Mouse (Mus musculus): Measurements from ENCODE around the gene Ggnbp2. TPM values are rescaled to one million over a fixed set of nuclear protein-coding genes. Genes with fewer than 3 reads are reported as not detected.
"Not testable (repeated sequence)": the region's sequence is repeated elsewhere in the genome, so short reads cannot be mapped to it uniquely, and the experiment has no call there.

Ggnbp2 gene
- polyA plus RNA-seq, 1 experiment from 2014 or later, result 68.4 TPM

DNA sequence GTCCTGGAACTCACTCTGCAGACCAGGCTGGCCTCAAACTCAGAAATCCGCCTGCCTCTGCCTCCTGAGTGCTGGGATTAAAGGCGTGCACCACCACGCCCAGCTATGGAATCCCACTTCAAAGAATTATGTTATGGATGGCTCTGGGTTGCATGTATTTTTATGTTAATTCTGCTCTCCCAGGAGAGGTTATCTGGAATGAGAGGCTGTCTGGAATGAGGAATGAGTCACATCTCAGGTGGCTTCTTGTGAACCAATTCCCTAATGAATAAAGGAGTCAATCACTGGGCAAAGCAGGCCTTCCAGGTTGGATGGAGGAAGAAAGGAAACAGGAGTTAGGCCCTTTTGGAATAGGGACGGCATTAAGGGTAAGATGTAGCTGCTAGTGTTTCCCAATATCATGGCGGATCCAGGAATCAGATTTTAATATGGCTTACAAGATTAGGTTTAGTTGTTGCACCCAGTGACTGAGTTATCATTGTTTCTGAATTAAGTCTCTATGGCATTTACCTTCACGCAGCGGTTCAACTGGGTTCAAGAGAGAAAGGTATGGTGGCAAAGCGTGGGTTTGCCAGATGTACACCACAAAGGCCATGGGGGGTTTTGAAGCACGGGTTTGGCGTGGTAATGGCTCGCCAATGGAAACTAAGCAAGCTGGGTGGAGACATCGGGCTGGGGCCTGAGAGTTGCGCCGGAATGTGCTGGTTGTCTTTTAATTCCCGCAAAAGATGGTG lies 23.7 kb downstream of the Ggnbp2 start:
- Histone ChIP-seq H3K4me3 (ENCODE audit: low read depth, low read length) (no peak overlapping the region), H3K9ac (ENCODE audit: low read depth, low read length) (no peak overlapping the region), H3K27ac (ENCODE audit: low read length) (no peak overlapping the region), H3K9me3 (replicated peaks; ENCODE audit: control insufficient read depth, low read length, poor library complexity, severe bottlenecking) (no peaks in the 10 kb centered on the region), H3K4me2 (ENCODE audit: low read length) (no peak overlapping the region), H3K36me3 (ENCODE audit: control insufficient read depth, insufficient read depth, low read length) (peaks cover 13% of the 10 kb centered on the region), H3K27me3 (ENCODE audit: control insufficient read depth, insufficient read depth, low read depth, low read length) (no peaks in the 10 kb centered on the region), H3K4me1 (ENCODE audit: control insufficient read depth, insufficient read depth, low read length) (no peaks in the 10 kb centered on the region)
- 95% methylated on average over 15 of the region's 15 CpGs for WGBS
- no peak for ATAC-seq

DNA sequence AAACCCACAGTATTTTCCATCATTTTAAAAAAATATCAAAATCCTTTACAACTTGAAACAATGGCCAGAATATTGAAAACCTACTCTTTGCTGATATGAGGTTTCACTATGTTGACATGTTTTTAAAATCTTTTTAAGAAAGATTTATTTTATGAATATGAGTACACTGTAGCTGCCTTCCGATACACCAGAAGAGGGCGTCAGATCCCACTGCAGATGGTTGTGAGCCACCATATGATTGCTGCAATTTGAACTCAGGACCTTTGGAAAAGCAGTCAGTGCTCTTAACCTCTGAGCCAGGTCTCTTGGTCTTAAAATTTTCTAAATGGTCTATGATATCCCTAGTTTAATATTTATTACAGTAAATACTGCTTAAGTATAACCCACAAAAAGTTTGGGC lies 31.3 kb downstream of the Ggnbp2 start:
- H3K36me3 ChIP-seq (ENCODE audit: control insufficient read depth, insufficient read depth, low read length), result peaks cover 18% of the 10 kb centered on the region
- H3K27me3 ChIP-seq (ENCODE audit: control insufficient read depth, insufficient read depth, low read depth, low read length), result no peaks in the 10 kb centered on the region
- H3K4me2 ChIP-seq (ENCODE audit: low read length), result no peak overlapping the region
- no peaks in the 10 kb centered on the region for H3K9me3 ChIP-seq (replicated peaks; ENCODE audit: control insufficient read depth, low read length, poor library complexity, severe bottlenecking)
- H3K9ac ChIP-seq (ENCODE audit: low read depth, low read length), result no peak overlapping the region
- no peaks in the 10 kb centered on the region for H3K4me1 ChIP-seq (ENCODE audit: control insufficient read depth, insufficient read depth, low read length)
- WGBS, result 91% methylated on average over 2 of the region's 2 CpGs
- ATAC-seq, result no peak
- no peak overlapping the region for H3K4me3 ChIP-seq (ENCODE audit: low read depth, low read length)
- no peak overlapping the region for H3K27ac ChIP-seq (ENCODE audit: low read length)

DNA sequence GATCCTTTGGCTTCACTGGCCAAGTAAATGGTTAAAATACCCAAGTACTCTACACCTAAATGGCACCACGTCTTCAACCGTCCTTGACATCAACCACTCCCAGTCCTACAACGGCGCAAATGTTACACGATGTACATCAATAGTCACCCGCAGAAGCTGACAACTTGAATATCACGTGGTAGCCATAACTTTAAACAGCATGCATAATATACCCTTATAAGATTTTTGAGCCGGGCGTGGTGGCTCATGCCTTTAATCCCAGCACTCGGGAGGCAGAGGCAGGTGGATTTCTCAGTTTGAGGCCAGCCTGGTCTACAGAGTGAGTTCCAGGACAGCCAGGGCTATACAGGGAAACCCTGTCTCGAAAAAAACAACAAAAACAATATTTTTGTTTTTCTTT lies 41.1 kb downstream of the Ggnbp2 start:
- H3K4me1 ChIP-seq (ENCODE audit: control insufficient read depth, insufficient read depth, low read length); H3K27me3 ChIP-seq (ENCODE audit: control insufficient read depth, insufficient read depth, low read depth, low read length); H3K9ac ChIP-seq (ENCODE audit: low read depth, low read length); H3K9me3 ChIP-seq (replicated peaks; ENCODE audit: control insufficient read depth, low read length, poor library complexity, severe bottlenecking); ATAC-seq: not testable (repeated sequence)
- peak overlapping the region; percentile 60 for H3K4me3 ChIP-seq (ENCODE audit: low read depth, low read length)
- 75% methylated on average over 11 of the region's 11 CpGs for WGBS
- peak overlapping the region; percentile 85 for H3K4me2 ChIP-seq (ENCODE audit: low read length)
- H3K27ac ChIP-seq (ENCODE audit: low read length), result peak overlapping the region; percentile 60; the same call in 1 of the 2 replicates
- peaks cover 11% of the 10 kb centered on the region for H3K36me3 ChIP-seq (ENCODE audit: control insufficient read depth, insufficient read depth, low read length)

DNA sequence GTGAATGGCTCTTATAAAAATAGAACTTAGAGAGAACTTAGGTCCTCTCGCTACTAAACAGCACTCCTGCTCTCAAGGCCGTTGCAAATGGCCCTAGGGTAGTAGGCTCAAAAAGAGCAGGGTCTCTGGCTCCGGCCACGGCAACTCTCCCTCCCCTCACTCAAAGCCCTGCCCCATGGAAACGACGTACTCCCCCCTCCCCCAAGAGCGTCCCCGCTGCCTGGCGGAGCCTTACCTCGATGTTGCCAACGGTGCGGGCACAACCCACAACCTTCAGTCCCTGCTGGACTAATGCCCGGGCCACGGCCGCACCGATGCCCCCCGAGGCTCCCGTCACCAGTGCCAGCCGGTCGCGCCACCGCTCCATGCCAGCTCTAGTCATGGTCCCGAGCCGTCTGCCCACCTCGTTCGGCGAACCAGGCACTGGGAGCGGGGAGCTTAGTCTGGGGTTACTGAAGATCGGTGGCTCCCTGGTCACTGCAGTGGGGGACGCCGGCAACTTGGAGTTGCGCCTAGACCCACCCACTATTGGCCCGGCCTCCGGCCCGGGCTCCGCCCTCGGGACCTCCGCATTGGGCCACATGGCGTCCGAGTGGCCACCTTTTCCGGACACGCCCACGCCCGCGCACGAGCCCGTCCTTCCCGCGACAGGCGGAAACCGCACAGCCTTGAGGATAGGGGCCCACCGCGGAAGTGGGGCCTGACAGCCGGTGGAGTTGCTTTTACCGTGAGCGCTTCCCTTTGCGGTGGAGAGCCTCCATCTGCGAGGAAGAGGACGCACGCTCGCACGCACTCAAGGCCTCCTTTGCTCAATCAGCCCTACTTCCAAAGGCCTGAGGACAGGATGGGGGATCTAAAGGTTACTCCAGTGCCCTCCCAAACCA lies 41.9 kb downstream of the Ggnbp2 start, which contains the start of gene Dhrs11:
Gene Dhrs11, minus strand, starts transcription at position 479 of the 884 bp plus-strand sequence.
- peak; percentile 90 for ATAC-seq
- no peaks in the 10 kb centered on the region for H3K27me3 ChIP-seq (ENCODE audit: control insufficient read depth, insufficient read depth, low read depth, low read length)
- under 1% methylated on average over 61 of the region's 62 CpGs for WGBS
- peaks cover 8% of the 10 kb centered on the region for H3K36me3 ChIP-seq (ENCODE audit: control insufficient read depth, insufficient read depth, low read length)
- peaks cover 5% of the 10 kb centered on the region for H3K4me1 ChIP-seq (ENCODE audit: control insufficient read depth, insufficient read depth, low read length)
- H3K4me3 ChIP-seq (ENCODE audit: low read depth, low read length), result peak within 1 kb of the TSS; percentile 60
- peak within 1 kb of the TSS; percentile 60 for H3K27ac ChIP-seq (ENCODE audit: low read length)
- peak within 1 kb of the TSS; percentile 85 for H3K4me2 ChIP-seq (ENCODE audit: low read length)
- H3K9me3 ChIP-seq (replicated peaks; ENCODE audit: control insufficient read depth, low read length, poor library complexity, severe bottlenecking), result no peaks in the 10 kb centered on the region
- peak within 1 kb of the TSS; percentile 77 for H3K9ac ChIP-seq (ENCODE audit: low read depth, low read length)

DNA sequence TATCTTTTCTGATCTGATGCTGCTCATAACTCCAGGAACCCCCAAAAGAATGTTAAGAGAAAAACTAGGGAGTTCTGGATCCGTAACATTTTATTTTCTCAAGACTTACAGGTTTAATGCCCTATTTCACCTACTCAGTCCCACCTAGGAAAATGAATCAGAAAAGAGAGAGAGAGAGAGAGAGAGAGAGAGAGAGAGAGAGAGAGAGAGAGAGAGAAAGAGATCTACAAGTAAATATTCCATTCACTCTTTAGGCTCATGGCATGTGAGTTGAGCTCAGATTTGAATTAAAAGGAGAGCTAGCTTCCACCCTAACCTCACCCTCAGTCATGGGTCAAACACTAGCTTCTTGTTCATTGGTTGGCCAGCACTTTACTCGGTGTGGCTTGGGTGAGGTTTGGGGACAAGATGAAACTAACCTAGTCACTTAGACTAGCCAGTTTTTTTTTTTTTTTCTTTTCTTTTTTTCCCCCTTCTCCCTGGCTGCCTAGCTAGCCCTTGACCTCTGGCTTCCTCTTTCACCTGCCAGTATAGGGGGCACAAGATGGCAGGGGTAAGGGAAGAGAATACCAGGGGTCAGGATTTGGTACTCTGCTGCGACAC lies 42.6 kb downstream of the Ggnbp2 start:
- H3K4me2 ChIP-seq (ENCODE audit: low read length), result peak overlapping the region; percentile 85
- H3K4me3 ChIP-seq (ENCODE audit: low read depth, low read length), result peak overlapping the region; percentile 60
- H3K4me1 ChIP-seq (ENCODE audit: control insufficient read depth, insufficient read depth, low read length), result peaks cover 5% of the 10 kb centered on the region
- no peak overlapping the region for H3K9ac ChIP-seq (ENCODE audit: low read depth, low read length)
- no peaks in the 10 kb centered on the region for H3K9me3 ChIP-seq (replicated peaks; ENCODE audit: control insufficient read depth, low read length, poor library complexity, severe bottlenecking)
- ATAC-seq, result no peak; the same call in 1 of the 2 replicates
- H3K27me3 ChIP-seq (ENCODE audit: control insufficient read depth, insufficient read depth, low read depth, low read length), result no peaks in the 10 kb centered on the region
- 47% methylated on average over 3 of the region's 3 CpGs for WGBS
- H3K36me3 ChIP-seq (ENCODE audit: control insufficient read depth, insufficient read depth, low read length), result peaks cover 7% of the 10 kb centered on the region
- no peak overlapping the region for H3K27ac ChIP-seq (ENCODE audit: low read length)

DNA sequence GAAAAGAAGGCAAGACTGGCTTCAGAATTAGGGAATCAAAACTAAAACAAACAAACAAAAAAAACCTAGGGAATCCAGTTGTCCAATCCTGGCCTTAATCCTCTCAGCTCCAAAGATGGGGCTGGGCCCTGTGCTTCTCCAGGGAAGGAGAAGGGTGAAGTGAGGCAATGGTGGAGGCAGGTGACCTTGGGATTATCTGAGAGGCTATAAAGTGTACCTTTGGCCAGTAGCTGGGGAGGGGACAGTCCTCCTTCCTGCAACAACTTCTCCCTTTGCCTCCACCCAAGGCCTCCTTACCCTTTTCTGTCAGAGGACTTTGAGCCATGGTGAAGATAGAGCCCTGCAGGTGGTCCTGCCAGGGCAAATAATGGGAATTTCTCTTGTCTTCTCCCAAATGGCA lies 43.1 kb downstream of the Ggnbp2 start:
- H3K9me3 ChIP-seq (replicated peaks; ENCODE audit: control insufficient read depth, low read length, poor library complexity, severe bottlenecking), result no peaks in the 10 kb centered on the region
- no peak overlapping the region for H3K9ac ChIP-seq (ENCODE audit: low read depth, low read length)
- H3K4me1 ChIP-seq (ENCODE audit: control insufficient read depth, insufficient read depth, low read length), result peaks cover 5% of the 10 kb centered on the region
- ATAC-seq, result no peak
- H3K36me3 ChIP-seq (ENCODE audit: control insufficient read depth, insufficient read depth, low read length), result peaks cover 5% of the 10 kb centered on the region
- H3K27ac ChIP-seq (ENCODE audit: low read length), result no peak overlapping the region
- no peak overlapping the region for H3K4me2 ChIP-seq (ENCODE audit: low read length)
- H3K4me3 ChIP-seq (ENCODE audit: low read depth, low read length), result no peak overlapping the region
- no peaks in the 10 kb centered on the region for H3K27me3 ChIP-seq (ENCODE audit: control insufficient read depth, insufficient read depth, low read depth, low read length)

DNA sequence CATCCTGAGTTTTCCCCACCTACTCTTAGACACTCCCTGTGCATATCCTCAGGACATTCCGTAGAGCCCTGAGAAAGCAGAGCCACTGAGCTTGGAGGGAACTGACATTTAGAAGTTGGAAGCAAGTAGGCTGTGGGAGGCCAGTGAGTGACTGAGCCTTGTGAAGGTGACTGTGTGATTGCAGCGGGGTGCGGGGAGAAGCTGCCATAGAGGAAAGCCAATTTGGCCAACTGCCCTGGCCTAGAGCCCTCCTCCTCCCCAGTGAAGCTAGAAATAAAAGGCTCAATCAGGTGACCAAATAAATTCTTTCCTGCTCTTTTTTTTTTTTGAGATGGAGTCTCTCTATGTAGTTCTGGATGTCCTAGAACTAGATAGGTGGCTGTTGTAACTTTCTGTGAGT lies 44.4 kb downstream of the Ggnbp2 start:
- Histone ChIP-seq H3K36me3 (ENCODE audit: control insufficient read depth, insufficient read depth, low read length) (peaks cover 2% of the 10 kb centered on the region), H3K27ac (ENCODE audit: low read length) (no peak overlapping the region), H3K4me2 (ENCODE audit: low read length) (no peak overlapping the region), H3K9ac (ENCODE audit: low read depth, low read length) (no peak overlapping the region), H3K4me1 (ENCODE audit: control insufficient read depth, insufficient read depth, low read length) (peaks cover 5% of the 10 kb centered on the region), H3K4me3 (ENCODE audit: low read depth, low read length) (no peak overlapping the region), H3K27me3 (ENCODE audit: control insufficient read depth, insufficient read depth, low read depth, low read length) (no peaks in the 10 kb centered on the region), H3K9me3 (replicated peaks; ENCODE audit: control insufficient read depth, low read length, poor library complexity, severe bottlenecking) (no peaks in the 10 kb centered on the region)
- 82% methylated on average over 3 of the region's 3 CpGs for WGBS
- no peak for ATAC-seq

DNA sequence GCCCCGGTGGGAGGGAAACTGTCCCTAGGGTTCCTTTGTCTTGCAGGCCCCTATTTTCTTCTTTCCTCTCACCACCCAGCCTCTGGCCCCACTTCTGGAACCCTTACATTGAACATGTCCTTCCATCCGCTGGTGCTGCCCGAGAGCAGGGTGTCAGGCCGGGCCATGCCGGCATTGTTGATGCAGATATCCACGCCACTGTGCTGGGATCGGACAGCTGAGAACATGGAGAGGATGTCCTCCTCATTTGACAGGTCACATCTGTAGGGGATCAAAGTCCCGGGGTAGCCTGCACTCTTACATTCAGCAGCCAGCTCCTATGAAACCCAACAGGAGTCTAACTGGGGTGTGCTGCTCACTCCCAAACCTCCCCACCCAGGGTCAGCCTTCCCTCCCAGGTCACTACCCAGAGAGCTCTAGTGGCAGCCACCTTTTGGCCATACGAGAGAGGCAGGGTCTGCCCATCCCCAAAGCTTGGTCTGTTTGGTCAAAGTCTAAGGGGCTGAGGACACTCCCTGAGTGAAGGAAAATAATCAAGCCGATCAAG lies 45.3 kb downstream of the Ggnbp2 start:
- no peak overlapping the region for H3K4me2 ChIP-seq (ENCODE audit: low read length)
- H3K4me3 ChIP-seq (ENCODE audit: low read depth, low read length), result no peak overlapping the region
- no peaks in the 10 kb centered on the region for H3K27me3 ChIP-seq (ENCODE audit: control insufficient read depth, insufficient read depth, low read depth, low read length)
- no peak for ATAC-seq
- no peak overlapping the region for H3K9ac ChIP-seq (ENCODE audit: low read depth, low read length)
- 89% methylated on average over 10 of the region's 10 CpGs for WGBS
- H3K36me3 ChIP-seq (ENCODE audit: control insufficient read depth, insufficient read depth, low read length), result no peaks in the 10 kb centered on the region
- no peaks in the 10 kb centered on the region for H3K9me3 ChIP-seq (replicated peaks; ENCODE audit: control insufficient read depth, low read length, poor library complexity, severe bottlenecking)
- H3K27ac ChIP-seq (ENCODE audit: low read length), result no peak overlapping the region
- H3K4me1 ChIP-seq (ENCODE audit: control insufficient read depth, insufficient read depth, low read length), result peaks cover 5% of the 10 kb centered on the region

Data from midbrain, embryonic 16.5 days (tissue).